Mouse (Mus musculus): ENCODE measurements around the gene Pm20d1. TPM values are rescaled to one million over a fixed set of nuclear protein-coding genes. Genes with fewer than 3 reads are reported as not detected.
A peak's percentile ranks its signal among the peaks of the same experiment; 100 is the strongest.

Gene Pm20d1
- polyA plus RNA-seq, 1 experiment from 2014 or later = 4.5 TPM

GRCm38 (mm10) chr1:131830561-131830960, 33.4 kb downstream of the Pm20d1 start:
- H3K4me2 ChIP-seq = no peak overlapping the region
- H3K27ac ChIP-seq (replicated peaks) = no peak overlapping the region
- peaks cover 10% of the 10 kb centered on the region; the same call in 1 of the 2 replicates for H3K27me3 ChIP-seq
- H3K4me1 ChIP-seq (replicated peaks) = peaks cover 27% of the 10 kb centered on the region
- no peak for ATAC-seq (ENCODE audit: insufficient read depth)
- no peaks in the 10 kb centered on the region for H3K36me3 ChIP-seq (replicated peaks)
- WGBS (ENCODE audit: insufficient replicate concordance) = 80% methylated on average over 15 of the region's 15 CpGs
- no peaks in the 10 kb centered on the region for H3K9me3 ChIP-seq (replicated peaks)
- no peak overlapping the region for H3K9ac ChIP-seq
- H3K4me3 ChIP-seq (replicated peaks) = no peak overlapping the region

GRCm38 (mm10) chr1:131830971-131831641, 33.9 kb downstream of the Pm20d1 start:
- Histone ChIP-seq H3K27me3 (peaks cover 10% of the 10 kb centered on the region; the same call in 1 of the 2 replicates), H3K4me1 (replicated peaks) (peaks cover 27% of the 10 kb centered on the region), H3K4me2 (no peak overlapping the region), H3K9me3 (replicated peaks) (no peaks in the 10 kb centered on the region), H3K4me3 (replicated peaks) (no peak overlapping the region), H3K36me3 (replicated peaks) (no peaks in the 10 kb centered on the region), H3K27ac (replicated peaks) (no peak overlapping the region), H3K9ac (no peak overlapping the region)
- no peak for ATAC-seq (ENCODE audit: insufficient read depth)
- WGBS (ENCODE audit: insufficient replicate concordance) = 71% methylated on average over 8 of the region's 8 CpGs

- ATAC-seq (ENCODE audit: insufficient read depth) = no peak
- Histone ChIP-seq H3K36me3 (replicated peaks) (0 out of 2 replicates have a peak, but pooled peaks cover 3% of the 10 kb centered on the region), H3K27me3 (no peaks in the 10 kb centered on the region), H3K4me3 (replicated peaks) (no peak overlapping the region), H3K9ac (no peak overlapping the region), H3K27ac (replicated peaks) (no peak overlapping the region), H3K4me2 (no peak overlapping the region), H3K9me3 (replicated peaks) (no peaks in the 10 kb centered on the region), H3K4me1 (replicated peaks) (no peaks in the 10 kb centered on the region)
- 74% methylated on average over 3 of the region's 3 CpGs for WGBS (ENCODE audit: insufficient replicate concordance)
Observed at GRCm38 (mm10) chr1:131837035-131837434, 39.9 kb downstream of the Pm20d1 start.

- no peaks in the 10 kb centered on the region for H3K4me1 ChIP-seq (replicated peaks)
Observed at GRCm38 (mm10) chr1:131838542-131838941, 41.4 kb downstream of the Pm20d1 start.

GRCm38 (mm10) chr1:131839279-131839678, 42.1 kb downstream of the Pm20d1 start:
- no peaks in the 10 kb centered on the region for H3K27me3 ChIP-seq
- H3K27ac ChIP-seq (replicated peaks) = no peak overlapping the region
- no peak overlapping the region for H3K4me2 ChIP-seq
- no peaks in the 10 kb centered on the region for H3K4me1 ChIP-seq (replicated peaks)
- WGBS (ENCODE audit: insufficient replicate concordance) = 53% methylated on average over 2 of the region's 2 CpGs
- ATAC-seq (ENCODE audit: insufficient read depth) = no peak
- no peaks in the 10 kb centered on the region for H3K9me3 ChIP-seq (replicated peaks)
- H3K9ac ChIP-seq = no peak overlapping the region
- H3K4me3 ChIP-seq (replicated peaks) = no peak overlapping the region
- H3K36me3 ChIP-seq (replicated peaks) = 0 out of 2 replicates have a peak, but pooled peaks cover 3% of the 10 kb centered on the region

More at GRCm38 (mm10) chr1:131838542-131838941, 41.4 kb downstream of the Pm20d1 start:
- Histone ChIP-seq H3K9me3 (replicated peaks) (no peaks in the 10 kb centered on the region), H3K27me3 (no peaks in the 10 kb centered on the region), H3K27ac (replicated peaks) (no peak overlapping the region), H3K36me3 (replicated peaks) (0 out of 2 replicates have a peak, but pooled peaks cover 3% of the 10 kb centered on the region), H3K4me2 (no peak overlapping the region), H3K4me3 (replicated peaks) (no peak overlapping the region), H3K9ac (no peak overlapping the region)
- ATAC-seq (ENCODE audit: insufficient read depth) = no peak
- WGBS (ENCODE audit: insufficient replicate concordance) = 61% methylated on average over 5 of the region's 5 CpGs

- Histone ChIP-seq H3K4me3 (replicated peaks) (no peak overlapping the region), H3K9me3 (replicated peaks) (no peaks in the 10 kb centered on the region), H3K9ac (no peak overlapping the region), H3K27ac (replicated peaks) (no peak overlapping the region), H3K4me1 (replicated peaks) (no peaks in the 10 kb centered on the region), H3K36me3 (replicated peaks) (0 out of 2 replicates have a peak, but pooled peaks cover 3% of the 10 kb centered on the region), H3K27me3 (no peaks in the 10 kb centered on the region), H3K4me2 (no peak overlapping the region)
- WGBS (ENCODE audit: insufficient replicate concordance) = 78% methylated on average over 4 of the region's 4 CpGs
- ATAC-seq (ENCODE audit: insufficient read depth) = no peak
Observed at GRCm38 (mm10) chr1:131842221-131842620, 45.0 kb downstream of the Pm20d1 start.

- Histone ChIP-seq H3K27me3 (no peaks in the 10 kb centered on the region), H3K4me1 (replicated peaks) (no peaks in the 10 kb centered on the region), H3K27ac (replicated peaks) (no peak overlapping the region), H3K4me3 (replicated peaks) (no peak overlapping the region), H3K4me2 (no peak overlapping the region), H3K9me3 (replicated peaks) (no peaks in the 10 kb centered on the region), H3K9ac (no peak overlapping the region), H3K36me3 (replicated peaks) (0 out of 2 replicates have a peak, but pooled peaks cover 3% of the 10 kb centered on the region)
- 77% methylated on average over 10 of the region's 10 CpGs for WGBS (ENCODE audit: insufficient replicate concordance)
- ATAC-seq (ENCODE audit: insufficient read depth) = no peak
Observed at GRCm38 (mm10) chr1:131843758-131844157, 46.6 kb downstream of the Pm20d1 start.

- H3K9me3 ChIP-seq (replicated peaks) = no peaks in the 10 kb centered on the region
- H3K4me3 ChIP-seq (replicated peaks) = no peak overlapping the region
- 0 out of 2 replicates have a peak, but pooled peaks cover 3% of the 10 kb centered on the region for H3K36me3 ChIP-seq (replicated peaks)
- peak; percentile 42; the same call in 1 of the 2 replicates for ATAC-seq (ENCODE audit: insufficient read depth)
- no peaks in the 10 kb centered on the region for H3K27me3 ChIP-seq
- H3K4me2 ChIP-seq = no peak overlapping the region
- H3K4me1 ChIP-seq (replicated peaks) = no peaks in the 10 kb centered on the region
- H3K27ac ChIP-seq (replicated peaks) = no peak overlapping the region
- 69% methylated on average over 8 of the region's 8 CpGs for WGBS (ENCODE audit: insufficient replicate concordance)
- no peak overlapping the region for H3K9ac ChIP-seq
Observed at GRCm38 (mm10) chr1:131844883-131845282, 47.7 kb downstream of the Pm20d1 start.

- Histone ChIP-seq H3K27me3 (no peaks in the 10 kb centered on the region), H3K4me1 (replicated peaks) (no peaks in the 10 kb centered on the region), H3K27ac (replicated peaks) (no peak overlapping the region), H3K4me3 (replicated peaks) (no peak overlapping the region), H3K9ac (no peak overlapping the region), H3K9me3 (replicated peaks) (no peaks in the 10 kb centered on the region), H3K4me2 (no peak overlapping the region), H3K36me3 (replicated peaks) (0 out of 2 replicates have a peak, but pooled peaks cover 3% of the 10 kb centered on the region)
- ATAC-seq (ENCODE audit: insufficient read depth) = no peak
- whole genome bisulfite sequencing (ENCODE audit: insufficient replicate concordance) = 77% methylated on average over 5 of the region's 5 CpGs
Observed at GRCm38 (mm10) chr1:131846255-131846654, 49.1 kb downstream of the Pm20d1 start.

GRCm38 (mm10) chr1:131861811-131862210, 64.6 kb downstream of the Pm20d1 start:
- H3K4me1 ChIP-seq (replicated peaks) = peaks cover 2% of the 10 kb centered on the region; the same call in 1 of the 2 replicates
- WGBS (ENCODE audit: insufficient replicate concordance) = 53% methylated on average over 4 of the region's 4 CpGs
- H3K9ac ChIP-seq = no peak overlapping the region
- H3K27ac ChIP-seq (replicated peaks) = no peak overlapping the region
- no peak for ATAC-seq (ENCODE audit: insufficient read depth)
- no peaks in the 10 kb centered on the region for H3K36me3 ChIP-seq (replicated peaks)
- H3K27me3 ChIP-seq = no peaks in the 10 kb centered on the region
- no peaks in the 10 kb centered on the region for H3K9me3 ChIP-seq (replicated peaks)
- H3K4me2 ChIP-seq = no peak overlapping the region
- H3K4me3 ChIP-seq (replicated peaks) = no peak overlapping the region

- no peak for ATAC-seq (ENCODE audit: insufficient read depth)
- Histone ChIP-seq H3K4me1 (replicated peaks) (peaks cover 11% of the 10 kb centered on the region), H3K9me3 (replicated peaks) (no peaks in the 10 kb centered on the region), H3K36me3 (replicated peaks) (no peaks in the 10 kb centered on the region), H3K4me2 (no peak overlapping the region), H3K27me3 (no peaks in the 10 kb centered on the region), H3K27ac (replicated peaks) (no peak overlapping the region), H3K4me3 (replicated peaks) (no peak overlapping the region), H3K9ac (no peak overlapping the region)
- 70% methylated on average over 5 of the region's 5 CpGs for WGBS (ENCODE audit: insufficient replicate concordance)
Observed at GRCm38 (mm10) chr1:131865596-131865995, 68.4 kb downstream of the Pm20d1 start.
